In the genomic region with DNA sequence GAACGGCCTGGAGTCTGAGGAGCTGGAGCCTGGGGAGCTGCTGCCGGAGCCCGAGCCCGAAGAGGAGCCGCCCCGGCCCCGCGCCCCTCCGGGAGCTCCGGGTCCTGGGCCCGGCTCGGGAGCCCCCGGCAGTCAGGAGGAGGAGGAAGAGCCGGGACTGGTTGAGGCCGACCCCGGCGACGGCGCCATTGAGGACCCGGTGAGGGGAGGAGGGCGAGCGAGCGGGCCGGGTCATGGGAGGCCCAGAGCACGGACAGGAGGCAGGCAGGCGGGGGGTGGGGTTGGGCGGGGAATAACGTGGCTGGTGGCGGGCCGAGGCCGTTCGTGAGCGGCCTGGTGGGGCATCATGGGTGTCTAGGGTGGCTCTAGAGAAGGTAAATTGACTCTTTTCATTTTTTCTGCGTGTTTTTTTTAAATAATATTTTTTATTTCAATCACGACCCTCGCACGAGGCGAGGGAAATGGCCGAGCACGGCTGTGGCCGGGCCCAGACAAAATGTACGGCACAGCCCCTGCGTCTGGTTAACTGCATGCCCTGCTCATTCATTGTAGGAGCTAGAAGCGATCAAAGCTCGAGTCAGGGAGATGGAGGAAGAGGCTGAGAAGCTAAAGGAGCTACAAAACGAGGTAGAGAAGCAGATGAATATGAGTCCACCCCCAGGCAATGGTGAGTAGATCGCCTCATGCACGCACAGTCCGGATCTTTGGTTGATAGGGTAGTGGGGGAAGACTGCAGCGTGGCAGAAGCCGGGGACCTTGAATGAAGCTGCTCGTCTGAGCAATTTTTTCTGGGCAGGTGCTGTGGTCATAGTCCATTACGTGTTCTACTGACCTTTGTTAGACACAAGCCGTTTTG, we compare ENCODE assay signal across 7 mouse cellular contexts. TPM values are rescaled to one million over a fixed set of nuclear protein-coding genes. Genes with fewer than 3 reads are reported as not detected.
DNase-seq lines count a peak whose midpoint lies in the region; ATAC-seq lines count a peak whose summit lies in the region.

No protein-coding gene starts in this region.

- H3K36me3 ChIP-seq in embryonic facial prominence, embryonic 13.5 days, result peaks cover 29% of the 10 kb centered on the region
- peaks cover 35% of the 10 kb centered on the region for H3K36me3 ChIP-seq in heart, embryonic 12.5 days
- peaks cover 29% of the 10 kb centered on the region for H3K36me3 ChIP-seq in kidney, embryonic 16.5 days (ENCODE audit: insufficient read depth, low read length)

- under 1% methylated on average over 54 of the region's 54 CpGs for WGBS in embryonic facial prominence, embryonic 13.5 days
- WGBS in heart, embryonic 12.5 days, result under 1% methylated on average over 44 of the region's 54 CpGs
- WGBS in kidney, embryonic 16.5 days, result under 1% methylated on average over 38 of the region's 54 CpGs

- peak; percentile 46 for ATAC-seq in embryonic facial prominence, embryonic 13.5 days (ENCODE audit: insufficient number of reproducible peaks, insufficient read depth, low FRiP score, low TSS enrichment, low read depth)
- ATAC-seq in heart, embryonic 12.5 days (ENCODE audit: insufficient number of reproducible peaks, low FRiP score), result peak; percentile 79
- peak; percentile 72 for ATAC-seq in kidney, embryonic 16.5 days (ENCODE audit: low FRiP score, low TSS enrichment)

- DNase-seq in B cell, adult 2 months, result peak; percentile 41 to 66
- peak; percentile 67 for DNase-seq in MN1 (ENCODE audit: low spot score)
- DNase-seq in lung, postnatal 14 days, result peak; percentile 67
- DNase-seq in retina, embryonic 14.5 days (ENCODE audit: low spot score), result peak; percentile 58

- peaks cover 10% of the 10 kb centered on the region; the same call in 1 of the 2 replicates for H3K4me1 ChIP-seq in embryonic facial prominence, embryonic 13.5 days
- peaks cover 22% of the 10 kb centered on the region for H3K4me1 ChIP-seq in heart, embryonic 12.5 days (replicated peaks)
- peaks cover 31% of the 10 kb centered on the region for H3K4me1 ChIP-seq in kidney, embryonic 16.5 days (ENCODE audit: insufficient read depth, low read length)

- H3K4me3 ChIP-seq in embryonic facial prominence, embryonic 13.5 days, result peak overlapping the region; percentile 89
- H3K4me3 ChIP-seq in heart, embryonic 12.5 days, result peak overlapping the region; percentile 96
- H3K4me3 ChIP-seq in kidney, embryonic 16.5 days (ENCODE audit: low read length), result peak overlapping the region; percentile 93

- H3K4me2 ChIP-seq in embryonic facial prominence, embryonic 13.5 days, result peak overlapping the region; percentile 68
- H3K4me2 ChIP-seq in heart, embryonic 12.5 days, result peak overlapping the region; percentile 72
- peak overlapping the region; percentile 82 for H3K4me2 ChIP-seq in kidney, embryonic 16.5 days (replicated peaks; ENCODE audit: low read depth, low read length)

- H3K27me3 ChIP-seq in embryonic facial prominence, embryonic 13.5 days, result no peaks in the 10 kb centered on the region
- H3K27me3 ChIP-seq in heart, embryonic 12.5 days (replicated peaks), result no peaks in the 10 kb centered on the region
- no peaks in the 10 kb centered on the region for H3K27me3 ChIP-seq in kidney, embryonic 16.5 days (ENCODE audit: insufficient read depth, low read length)

- peak overlapping the region; percentile 98 for H3K9ac ChIP-seq in embryonic facial prominence, embryonic 13.5 days
- peak overlapping the region; percentile 100 for H3K9ac ChIP-seq in heart, embryonic 12.5 days
- H3K9ac ChIP-seq in kidney, embryonic 16.5 days (replicated peaks; ENCODE audit: low read length), result peak overlapping the region; percentile 100

- H3K9me3 ChIP-seq in embryonic facial prominence, embryonic 13.5 days, result no peaks in the 10 kb centered on the region
- H3K9me3 ChIP-seq in heart, embryonic 12.5 days (replicated peaks), result no peaks in the 10 kb centered on the region
- H3K9me3 ChIP-seq in kidney, embryonic 16.5 days (ENCODE audit: low read length), result no peaks in the 10 kb centered on the region

- peak overlapping the region; percentile 93 for H3K27ac ChIP-seq in embryonic facial prominence, embryonic 13.5 days
- H3K27ac ChIP-seq in heart, embryonic 12.5 days (ENCODE audit: poor library complexity, severe bottlenecking), result peak overlapping the region; percentile 97
- peak overlapping the region; percentile 96 for H3K27ac ChIP-seq in kidney, embryonic 16.5 days (ENCODE audit: low read length)

RNA-seq across cellular contexts. Expression of a gene that starts 2.2 kb away (rescaled TPM):
- 140 and 163 TPM in 2 replicates for polyA plus RNA-seq in embryonic facial prominence, embryonic 13.5 days (2015; fragmentation: Nextera tagmentation; extraction: Ambion mirVana)
- polyA plus RNA-seq in heart, embryonic 12.5 days (2016; fragmentation: Nextera tagmentation; extraction: Ambion mirVana), result 96.3 and 101 TPM in 2 replicates
- polyA plus RNA-seq in kidney, embryonic 16.5 days (2015; fragmentation: Nextera tagmentation; extraction: Ambion mirVana), result 135 and 141 TPM in 2 replicates

RNA-seq across cellular contexts. Expression of a gene that starts 11.3 kb away (rescaled TPM):
- 0.23 and 0.79 TPM in 2 replicates for polyA plus RNA-seq in embryonic facial prominence, embryonic 13.5 days (2015; fragmentation: Nextera tagmentation; extraction: Ambion mirVana)
- polyA plus RNA-seq in heart, embryonic 12.5 days (2016; fragmentation: Nextera tagmentation; extraction: Ambion mirVana), result not detected in 2 replicates
- polyA plus RNA-seq in kidney, embryonic 16.5 days (2015; fragmentation: Nextera tagmentation; extraction: Ambion mirVana), result 0.16 and 0.45 TPM in 2 replicates

RNA-seq across cellular contexts. Expression of a gene that starts 11.3 kb away (rescaled TPM):
- polyA plus RNA-seq in embryonic facial prominence, embryonic 13.5 days (2015; fragmentation: Nextera tagmentation; extraction: Ambion mirVana), result 3.8 and 4.6 TPM in 2 replicates
- 2.3 and 2.4 TPM in 2 replicates for polyA plus RNA-seq in heart, embryonic 12.5 days (2016; fragmentation: Nextera tagmentation; extraction: Ambion mirVana)
- 5.0 and 5.1 TPM in 2 replicates for polyA plus RNA-seq in kidney, embryonic 16.5 days (2015; fragmentation: Nextera tagmentation; extraction: Ambion mirVana)

RNA-seq across cellular contexts. Expression of a gene that starts 17.2 kb away (rescaled TPM):
- 0.92 and 1.1 TPM in 2 replicates for polyA plus RNA-seq in embryonic facial prominence, embryonic 13.5 days (2015; fragmentation: Nextera tagmentation; extraction: Ambion mirVana)
- 0.62 and 0.79 TPM in 2 replicates for polyA plus RNA-seq in heart, embryonic 12.5 days (2016; fragmentation: Nextera tagmentation; extraction: Ambion mirVana)
- polyA plus RNA-seq in kidney, embryonic 16.5 days (2015; fragmentation: Nextera tagmentation; extraction: Ambion mirVana), result 1.6 and 1.7 TPM in 2 replicates

RNA-seq across cellular contexts. Expression of a gene that starts 18.4 kb away (rescaled TPM):
- polyA plus RNA-seq in embryonic facial prominence, embryonic 13.5 days (2015; fragmentation: Nextera tagmentation; extraction: Ambion mirVana), result 74.3 and 84.7 TPM in 2 replicates
- 47.1 and 50.8 TPM in 2 replicates for polyA plus RNA-seq in heart, embryonic 12.5 days (2016; fragmentation: Nextera tagmentation; extraction: Ambion mirVana)
- polyA plus RNA-seq in kidney, embryonic 16.5 days (2015; fragmentation: Nextera tagmentation; extraction: Ambion mirVana), result 45.9 and 55.1 TPM in 2 replicates

Comparison
In these comparisons a context has a peak if more than half of its experiments do, and no peak if none do; other contexts are left out.
1. Peak in every context shown above with its lines: DNase-seq, ATAC-seq, H3K4me3 ChIP-seq and H3K27ac ChIP-seq.